Mouse (Mus musculus) embryonic fibroblast, embryonic 13.5 days (primary cell): ENCODE data around the gene Kif6.

ENCODE experiments used
- CTCF ChIP-seq: IDR thresholded peaks from 2 replicates; pipeline ENCODE4 v1.5.1; 2011; ENCODE audit warnings: mild to moderate bottlenecking, control low read depth, low read length, moderate library complexity, borderline replicate concordance; ENCODE audit not compliant: insufficient read depth
- POLR2A ChIP-seq: IDR thresholded peaks from 2 replicates; pipeline ENCODE4 v1.6.1; 2011; ENCODE audit warnings: low read depth, mild to moderate bottlenecking, control low read depth, low read length, moderate library complexity

DNA sequence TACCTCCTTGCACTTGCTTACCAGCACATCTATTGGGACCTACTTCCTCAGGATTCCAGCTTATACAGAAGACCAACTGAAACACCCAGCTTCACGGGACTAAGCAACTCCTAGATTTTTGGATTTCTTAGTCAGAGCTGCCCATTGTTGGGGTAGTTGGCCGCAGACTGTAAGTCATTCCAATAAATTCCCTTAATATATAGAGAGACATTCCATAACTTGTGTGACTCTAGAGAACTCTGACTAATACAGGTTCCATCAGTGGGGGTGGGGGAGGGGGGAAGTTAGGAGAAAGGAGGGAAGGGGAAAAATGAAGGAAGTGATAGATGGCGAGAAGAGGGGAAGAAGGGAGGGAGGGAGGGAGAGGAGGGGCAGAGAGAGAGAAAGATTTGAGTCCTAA lies 181.2 kb downstream of the Kif6 start:
- TF ChIP-seq POLR2A (no peak), CTCF (no peak)
